Mouse (Mus musculus) ES-E14 (cell line): Measurements from ENCODE around the gene Map7d2.

Experiments
- CHD2 ChIP-seq: IDR thresholded peaks from 2 replicates; pipeline ENCODE4 v1.6.1; 2014; ENCODE audit warnings: mild to moderate bottlenecking, low read depth, low read length, inconsistent platforms
- HCFC1 ChIP-seq: IDR thresholded peaks from 2 replicates; pipeline ENCODE4 v1.6.1; 2012; ENCODE audit warnings: low read length, inconsistent platforms, borderline replicate concordance; ENCODE audit not compliant: insufficient read depth
- MAFK ChIP-seq: IDR thresholded peaks from 2 replicates; pipeline ENCODE4 v1.6.1; 2014; ENCODE audit warnings: mild to moderate bottlenecking, low read depth, low read length, inconsistent platforms; ENCODE audit not compliant: insufficient read depth
- ZC3H11A ChIP-seq: IDR thresholded peaks from 2 replicates; pipeline ENCODE4 v1.6.1; 2012; ENCODE audit warnings: low read depth, mild to moderate bottlenecking, inconsistent platforms, low read length, borderline replicate concordance
- ZNF384 ChIP-seq: IDR thresholded peaks from 2 replicates; pipeline ENCODE4 v1.6.1; 2012; ENCODE audit warnings: low read depth, low read length, inconsistent platforms

DNA sequence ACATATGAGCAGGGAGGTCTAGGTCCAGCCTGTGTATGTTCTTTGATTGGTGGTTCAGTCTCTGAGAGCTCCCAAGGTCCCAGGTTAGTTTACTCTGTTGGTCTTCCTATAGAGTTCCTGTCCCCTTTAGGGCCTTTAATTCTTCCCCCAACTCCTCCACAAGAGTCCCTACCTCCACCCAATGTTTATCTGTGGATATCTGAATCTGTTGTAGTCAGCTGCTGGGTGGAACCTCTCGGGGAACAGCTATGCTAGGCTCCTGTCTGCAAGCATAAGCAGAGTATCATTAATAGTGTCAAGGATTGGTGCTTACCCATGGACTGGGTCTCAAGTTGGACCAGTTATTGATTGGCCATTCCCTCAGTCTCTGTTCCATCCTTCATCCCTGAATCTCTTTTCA lies 60.4 kb downstream of the Map7d2 start:
- TF ChIP-seq MAFK (no peak), CHD2 (no peak), ZNF384 (no peak), ZC3H11A (no peak), HCFC1 (no peak)
